Mouse (Mus musculus) granulocyte monocyte progenitor cell, adult 5-6 weeks (primary cell): ENCODE results near the gene Wwc2. TPM values are rescaled to one million over a fixed set of nuclear protein-coding genes. Genes with fewer than 3 reads are reported as not detected.

Experiments
- ATAC-seq: replicated peaks from 2 replicates; pipeline ENCODE4 v1.8.0; 2016; ENCODE audit warnings: mild to moderate bottlenecking, moderate TSS enrichment, inconsistent platforms; ENCODE audit not compliant: poor library complexity, severe bottlenecking
- total RNA-seq, 2 experiments: library from RNA; stranded (forward) in 1 of 2; stranded (reverse) in 1 of 2; fragments of 200-712, 200-1000 nt in 1 of 2; fragments of >200 nt in 1 of 2; fragmentation: Nextera tagmentation in 1 of 2; gene quantifications; 2 replicates each; pipeline ENCODE4 v1.2.3; 2014 to 2017

The Wwc2 gene
- total RNA-seq, 2 experiments from 2014 or later: 4.2 to 6.7 TPM

DNA sequence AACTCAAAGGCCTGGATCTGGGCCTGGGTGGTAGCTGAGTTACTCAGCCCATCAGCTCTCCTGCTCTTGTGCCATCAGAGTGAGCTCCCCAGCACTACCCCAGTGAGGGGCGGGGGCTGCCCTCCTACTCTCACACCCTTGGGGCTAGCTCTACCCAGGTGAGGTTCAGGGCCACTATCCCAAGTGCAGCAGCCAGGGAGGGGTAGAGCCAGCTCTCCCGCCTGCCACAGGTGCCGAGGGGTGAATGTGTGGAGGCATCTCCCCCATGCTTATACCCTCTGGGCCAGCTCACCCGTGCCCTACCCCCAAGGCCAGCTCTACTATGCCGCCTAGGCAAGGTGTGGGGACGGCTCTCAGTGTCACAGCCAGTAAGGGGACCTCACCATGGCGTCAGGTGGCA lies 75.8 kb downstream of the Wwc2 start:
- no peak for ATAC-seq

DNA sequence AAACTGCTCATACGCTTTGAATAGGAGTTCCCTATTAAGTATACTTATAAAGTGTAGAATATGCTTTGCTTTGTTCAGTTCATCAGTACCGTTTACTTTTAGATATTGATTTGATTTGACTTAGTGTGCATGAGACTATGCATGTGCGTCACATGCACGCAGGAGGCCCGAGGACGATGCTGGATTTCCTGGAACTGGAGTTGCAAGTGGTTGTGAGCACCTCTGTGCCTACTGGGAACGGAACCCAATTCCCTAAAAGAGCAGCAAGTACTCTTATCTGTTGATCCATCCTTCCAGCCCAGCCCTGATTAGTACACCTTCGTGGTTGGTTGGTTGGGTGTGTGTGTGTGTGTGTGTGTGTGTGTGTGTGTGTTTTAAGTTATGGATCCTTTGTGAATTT lies 76.6 kb downstream of the Wwc2 start:
- no peak for ATAC-seq

GRCm38 (mm10) chr8:47913621-47914020 lies 77.1 kb downstream of the Wwc2 start:
- ATAC-seq: no peak

GRCm38 (mm10) chr8:47909681-47910080 lies 81.0 kb downstream of the Wwc2 start:
- no peak for ATAC-seq

DNA sequence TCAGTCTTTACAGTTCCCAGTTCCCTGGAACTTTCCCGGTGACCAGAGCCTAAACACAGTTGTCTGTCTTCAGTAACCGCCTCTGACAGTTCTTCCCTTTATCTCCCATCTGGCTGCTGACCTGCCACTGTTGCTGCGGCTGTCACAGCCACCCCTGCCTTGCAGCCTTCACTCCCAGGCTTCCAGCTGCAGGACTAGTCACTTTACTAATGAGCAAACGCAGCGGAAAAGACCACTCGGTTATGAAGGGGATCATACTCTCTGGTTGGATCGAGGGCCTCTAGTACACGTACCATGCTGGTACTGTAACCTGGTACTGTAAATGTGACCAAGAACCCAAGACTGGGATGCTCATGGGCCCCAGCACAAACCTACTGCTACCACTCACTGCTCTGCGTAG lies 83.7 kb downstream of the Wwc2 start:
- no peak for ATAC-seq

GRCm38 (mm10) chr8:47906142-47906541 lies 84.6 kb downstream of the Wwc2 start:
- peak; percentile 55 for ATAC-seq

DNA sequence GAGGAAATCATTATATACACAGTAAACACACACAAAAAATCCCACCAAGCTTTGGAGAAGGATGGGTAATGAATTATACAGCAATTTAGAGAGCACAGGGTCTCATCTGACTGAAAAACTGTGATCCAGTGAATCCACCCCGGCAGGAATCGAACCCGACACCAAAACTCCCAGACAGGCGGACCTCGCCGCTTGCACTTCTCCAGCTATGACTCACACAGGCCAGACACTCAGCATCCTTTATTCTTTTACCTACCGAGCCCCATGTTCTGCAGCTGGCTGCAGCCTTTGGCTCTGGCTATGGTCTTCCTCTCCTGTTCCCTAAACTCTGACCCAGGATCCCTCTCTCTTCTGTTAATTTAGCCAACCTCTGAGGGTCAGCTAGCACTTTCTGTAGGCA lies 85.5 kb downstream of the Wwc2 start:
- ATAC-seq: no peak

GRCm38 (mm10) chr8:47904004-47904403 lies 86.7 kb downstream of the Wwc2 start:
- ATAC-seq: no peak

GRCm38 (mm10) chr8:47902704-47903103 lies 88.0 kb downstream of the Wwc2 start:
- ATAC-seq: no peak

DNA sequence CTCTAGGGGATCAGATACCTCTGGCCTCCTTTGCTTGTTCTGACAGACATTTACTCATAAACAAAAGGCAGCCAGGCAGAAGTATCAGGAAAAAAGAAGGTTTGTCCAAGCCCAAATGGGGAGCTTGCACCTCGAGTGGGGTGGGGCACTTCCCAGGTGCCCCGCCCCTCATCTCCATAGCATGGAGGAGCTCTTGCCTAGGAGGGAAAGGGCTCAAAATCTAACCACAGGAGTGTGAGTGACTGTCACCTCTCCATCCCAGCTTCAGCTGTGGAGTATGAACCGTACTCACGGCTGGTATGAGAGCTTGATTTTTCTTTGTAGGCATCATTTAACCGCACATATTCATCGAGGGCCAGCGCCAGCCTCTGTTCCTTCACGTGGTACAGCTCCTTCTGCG lies 90.4 kb downstream of the Wwc2 start:
- ATAC-seq: no peak

- no peak for ATAC-seq
These were observed 90.8 kb downstream of the Wwc2 start for GRCm38 (mm10) chr8:47899891-47900290.

- peak; percentile 67 for ATAC-seq
These were observed 98.3 kb downstream of the Wwc2 start for GRCm38 (mm10) chr8:47892419-47892818.

GRCm38 (mm10) chr8:47891641-47892040 lies 99.1 kb downstream of the Wwc2 start:
- ATAC-seq: no peak

DNA sequence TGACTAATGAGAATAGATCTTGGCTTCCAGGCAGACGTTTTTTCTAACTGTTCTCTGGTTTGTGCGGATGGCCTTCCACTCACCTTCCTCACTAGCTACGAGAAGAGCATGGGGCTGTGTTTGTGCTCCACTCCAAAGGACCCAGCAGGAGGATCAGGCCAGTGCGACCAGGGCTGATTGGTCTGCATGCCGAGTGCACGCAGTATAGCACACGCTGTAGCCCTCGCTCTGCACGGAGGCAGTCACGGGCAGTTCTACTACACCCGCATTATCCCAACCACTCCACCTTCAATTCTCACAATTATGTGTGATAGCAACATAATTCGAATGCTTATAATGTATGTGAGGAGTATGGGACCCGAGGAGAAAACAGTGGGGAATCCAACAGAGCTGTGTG lies 99.9 kb downstream of the Wwc2 start:
- ATAC-seq: no peak

GRCm38 (mm10) chr8:47889936-47890813 lies 100.5 kb downstream of the Wwc2 start:
- ATAC-seq: no peak

- ATAC-seq: no peak
These were observed 101.7 kb downstream of the Wwc2 start for GRCm38 (mm10) chr8:47888841-47889570.

GRCm38 (mm10) chr8:47884306-47884705 lies 106.4 kb downstream of the Wwc2 start:
- ATAC-seq: no peak

DNA sequence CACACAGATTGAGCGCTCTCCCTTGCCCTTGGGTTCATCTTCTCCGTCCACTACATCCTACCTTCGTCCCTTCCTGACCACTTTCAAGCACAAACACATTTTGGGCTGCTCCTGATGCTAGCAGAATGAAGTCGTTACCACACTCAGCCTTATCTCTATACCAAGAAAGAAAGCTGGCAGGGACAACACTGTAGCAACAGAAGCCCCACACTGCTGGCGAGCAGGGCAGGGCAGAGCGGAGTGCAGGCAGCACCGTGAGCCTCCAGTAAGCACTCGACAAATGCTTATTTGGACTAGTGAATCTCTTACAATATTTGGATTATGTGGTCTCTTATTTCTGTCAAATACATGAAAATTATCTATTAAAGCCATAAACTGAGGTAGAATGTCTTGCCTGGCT lies 107.0 kb downstream of the Wwc2 start:
- no peak for ATAC-seq

DNA sequence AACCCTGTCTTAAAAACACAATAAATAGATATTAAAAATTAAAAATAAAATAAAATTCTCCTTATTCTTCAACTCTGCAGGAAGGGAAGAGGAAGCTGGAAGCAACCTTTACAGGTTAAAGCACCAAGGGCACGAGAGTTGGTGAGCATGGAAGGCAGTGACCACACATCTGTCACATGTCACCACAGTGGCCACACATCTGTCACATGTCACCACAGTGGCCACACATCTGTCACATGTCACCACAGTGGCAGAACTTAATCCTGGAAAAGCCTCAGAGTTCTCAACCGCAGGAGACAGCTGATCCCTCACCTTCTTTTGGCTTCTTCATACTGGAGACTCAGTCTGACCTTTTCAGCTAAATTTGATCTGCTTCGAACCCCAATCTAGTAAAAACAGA lies 112.2 kb downstream of the Wwc2 start:
- ATAC-seq: peak; percentile 59; the same call in 1 of the 2 replicates

- no peak for ATAC-seq
These were observed 114.9 kb downstream of the Wwc2 start for GRCm38 (mm10) chr8:47875865-47876264.

GRCm38 (mm10) chr8:47874497-47875178 lies 116.1 kb downstream of the Wwc2 start:
- ATAC-seq: no peak
